Mouse (Mus musculus) splenic B cell, adult 2 months (primary cell): ENCODE measurements around the gene Angptl4.

ENCODE experiments used
- DNase-seq: peaks from one replicate; pipeline ENCODE4 v3.0.0-alpha.2; 2011; ENCODE audit warnings: low read depth, low spot score
- H3K27me3 ChIP-seq: 2 replicates; pipeline ENCODE4 v1.6.1; 2012; ENCODE audit warnings: mild to moderate bottlenecking, low read length, moderate library complexity, mixed read lengths; ENCODE audit not compliant: control insufficient read depth, poor library complexity, insufficient read depth, severe bottlenecking
- H3K36me3 ChIP-seq: 2 replicates; pipeline ENCODE4 v1.6.1; 2012; ENCODE audit warnings: mild to moderate bottlenecking, low read length, moderate library complexity, mixed read lengths; ENCODE audit not compliant: control insufficient read depth, poor library complexity, insufficient read depth, severe bottlenecking

The Angptl4 gene

DNA sequence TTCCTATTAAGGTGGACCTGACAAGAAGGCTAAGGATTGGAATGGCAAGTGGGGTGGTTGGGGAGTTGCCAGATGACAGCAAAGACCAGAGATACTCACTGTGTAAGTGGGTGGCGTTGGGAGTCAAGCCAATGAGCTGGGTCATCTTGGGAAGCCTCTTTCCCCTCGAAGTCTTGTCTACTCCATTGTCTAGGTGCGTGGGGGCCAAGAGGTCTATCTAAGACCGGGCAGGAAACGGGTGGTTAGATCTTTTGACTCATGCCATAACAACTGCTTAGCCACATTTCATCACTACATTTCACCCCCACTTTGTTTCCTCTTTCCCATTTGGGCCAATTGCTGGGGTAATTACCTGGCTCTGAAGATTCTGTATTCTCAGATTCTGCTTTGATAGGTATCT lies 1.2 kb downstream of the Angptl4 start:
- peak; percentile 37 for DNase-seq
- no peaks in the 10 kb centered on the region for H3K27me3 ChIP-seq
- H3K36me3 ChIP-seq = no peaks in the 10 kb centered on the region

DNA sequence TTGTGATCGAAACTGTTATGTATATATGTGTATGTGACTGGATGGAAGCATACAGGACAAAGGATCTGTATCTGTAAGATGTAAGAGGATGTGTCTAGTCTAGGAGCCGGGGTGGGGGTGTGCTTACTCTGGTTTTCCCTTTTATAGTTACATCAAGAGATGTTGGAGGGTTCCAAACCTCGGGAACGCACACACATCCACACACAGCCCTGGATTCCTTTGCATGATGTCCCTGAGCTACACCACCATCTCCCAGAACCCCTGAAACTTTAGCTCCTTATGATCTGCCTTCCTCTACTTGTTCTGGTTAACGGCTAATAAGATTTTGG lies 1.7 kb downstream of the Angptl4 start:
- no peaks in the 10 kb centered on the region for H3K36me3 ChIP-seq
- no peak for DNase-seq
- no peaks in the 10 kb centered on the region for H3K27me3 ChIP-seq

DNA sequence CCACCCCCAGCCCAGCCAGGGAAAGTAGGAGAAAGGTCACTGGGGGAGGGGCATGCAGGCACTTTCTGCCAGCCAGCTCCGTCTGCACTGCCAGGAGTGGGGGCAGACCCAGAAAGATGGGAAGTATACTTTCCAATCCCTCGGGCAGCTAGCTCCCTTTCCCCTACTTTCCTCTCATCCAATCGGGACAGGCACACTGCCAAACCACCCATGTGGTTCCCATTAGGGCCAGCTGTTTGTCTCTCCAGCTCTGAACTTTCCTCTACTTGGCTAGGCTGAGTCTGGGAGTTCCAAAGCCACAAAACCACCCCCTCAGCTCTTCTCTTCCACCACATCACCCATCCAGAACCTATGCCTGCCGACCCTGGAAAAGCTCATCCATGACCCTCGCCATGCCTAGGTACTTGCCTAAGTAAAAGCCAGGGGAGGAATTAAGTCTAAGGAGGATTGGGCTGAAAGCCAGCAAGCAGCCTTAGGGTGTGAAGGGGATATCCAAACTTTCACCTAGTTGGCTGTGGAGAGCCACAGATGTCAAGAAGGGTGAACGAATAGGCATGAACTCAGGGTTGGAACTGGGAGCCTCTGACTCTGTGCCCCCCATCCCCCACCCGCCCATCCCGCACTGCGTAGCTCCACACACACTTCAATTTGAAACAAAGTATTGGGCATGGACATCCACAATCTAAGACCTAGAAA lies 2.2 kb downstream of the Angptl4 start:
- H3K27me3 ChIP-seq = no peaks in the 10 kb centered on the region
- no peak for DNase-seq
- H3K36me3 ChIP-seq = no peaks in the 10 kb centered on the region

DNA sequence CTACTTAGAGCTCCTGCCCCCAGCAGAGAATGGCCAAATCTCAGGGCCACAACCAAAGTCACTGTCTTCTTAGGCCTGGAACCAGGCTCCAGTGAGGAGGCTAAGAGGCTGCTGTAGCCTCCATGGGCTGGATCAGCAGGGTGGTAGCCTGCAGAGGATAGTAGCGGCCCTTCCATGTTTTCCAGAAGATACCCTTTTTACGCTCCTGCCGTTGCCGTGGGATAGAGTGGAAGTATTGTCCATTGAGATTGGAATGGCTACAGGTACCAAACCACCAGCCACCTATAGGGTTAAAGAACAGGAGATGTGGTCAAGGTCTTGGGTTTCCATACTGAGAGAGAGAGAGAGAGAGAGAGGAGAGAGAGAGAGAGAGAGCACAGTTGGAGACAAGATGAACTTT lies 6.3 kb downstream of the Angptl4 start:
- Histone ChIP-seq H3K27me3 (no peaks in the 10 kb centered on the region), H3K36me3 (no peaks in the 10 kb centered on the region)
- no peak for DNase-seq

DNA sequence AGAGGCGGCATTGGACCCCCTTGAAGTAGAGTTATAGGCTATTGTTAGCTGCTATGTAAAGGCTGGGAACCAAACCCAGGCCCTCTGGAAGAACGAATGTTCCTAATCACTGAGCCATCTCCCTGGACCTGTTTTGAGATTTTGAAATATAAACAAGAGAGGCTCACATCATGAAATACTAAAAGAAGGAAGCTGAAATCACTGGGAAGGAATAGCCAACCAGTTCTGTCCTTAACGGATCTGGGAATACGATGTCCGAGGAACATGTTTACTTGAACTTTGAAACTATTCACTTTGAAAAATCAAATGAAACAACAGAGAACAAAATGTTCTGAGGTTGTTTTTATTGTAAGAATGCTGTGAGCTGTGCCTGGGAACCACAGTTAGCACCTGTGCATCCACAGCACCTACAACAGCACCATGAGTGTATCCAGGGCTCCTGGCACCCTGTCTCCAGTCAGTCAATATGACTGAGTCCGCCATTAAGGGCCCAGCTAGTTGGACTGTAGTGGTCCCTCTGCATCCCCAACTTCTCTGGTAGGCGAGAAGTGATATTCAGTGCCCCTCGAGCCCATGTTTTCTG lies 7.0 kb downstream of the Angptl4 start:
- Histone ChIP-seq H3K36me3 (no peaks in the 10 kb centered on the region), H3K27me3 (no peaks in the 10 kb centered on the region)
- DNase-seq = no peak

GRCm38 (mm10) chr17:33773871-33774572 lies 7.6 kb downstream of the Angptl4 start:
- Histone ChIP-seq H3K27me3 (no peaks in the 10 kb centered on the region), H3K36me3 (no peaks in the 10 kb centered on the region)
- DNase-seq = no peak

- no peak for DNase-seq
- H3K36me3 ChIP-seq = no peaks in the 10 kb centered on the region
- H3K27me3 ChIP-seq = no peaks in the 10 kb centered on the region
These were observed 8.2 kb downstream of the Angptl4 start for GRCm38 (mm10) chr17:33773426-33773825.

DNA sequence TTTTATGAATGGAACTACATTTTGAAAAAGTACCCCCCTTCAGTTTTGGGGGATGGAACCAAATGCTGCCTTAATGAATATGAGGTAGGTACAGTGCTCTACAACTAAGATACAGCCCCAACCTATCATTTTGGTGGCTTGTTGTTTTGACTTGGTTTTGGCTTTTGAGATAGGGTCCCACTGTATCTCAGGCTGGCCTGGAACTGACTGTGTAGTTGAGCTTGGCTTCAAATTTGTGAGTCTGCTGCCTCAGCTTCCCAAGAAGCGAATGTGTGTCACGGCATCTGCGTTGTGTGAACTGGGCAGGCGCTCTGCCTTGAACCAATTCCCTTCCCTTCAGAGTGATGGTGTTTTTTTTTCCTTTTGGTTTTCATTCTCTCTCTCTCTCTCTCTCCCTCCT lies 10.0 kb downstream of the Angptl4 start:
- no peak for DNase-seq
- Histone ChIP-seq H3K36me3 (no peaks in the 10 kb centered on the region), H3K27me3 (no peaks in the 10 kb centered on the region)

- no peak for DNase-seq
- no peaks in the 10 kb centered on the region for H3K36me3 ChIP-seq
These were observed 15.2 kb downstream of the Angptl4 start for GRCm38 (mm10) chr17:33766389-33766788.

DNA sequence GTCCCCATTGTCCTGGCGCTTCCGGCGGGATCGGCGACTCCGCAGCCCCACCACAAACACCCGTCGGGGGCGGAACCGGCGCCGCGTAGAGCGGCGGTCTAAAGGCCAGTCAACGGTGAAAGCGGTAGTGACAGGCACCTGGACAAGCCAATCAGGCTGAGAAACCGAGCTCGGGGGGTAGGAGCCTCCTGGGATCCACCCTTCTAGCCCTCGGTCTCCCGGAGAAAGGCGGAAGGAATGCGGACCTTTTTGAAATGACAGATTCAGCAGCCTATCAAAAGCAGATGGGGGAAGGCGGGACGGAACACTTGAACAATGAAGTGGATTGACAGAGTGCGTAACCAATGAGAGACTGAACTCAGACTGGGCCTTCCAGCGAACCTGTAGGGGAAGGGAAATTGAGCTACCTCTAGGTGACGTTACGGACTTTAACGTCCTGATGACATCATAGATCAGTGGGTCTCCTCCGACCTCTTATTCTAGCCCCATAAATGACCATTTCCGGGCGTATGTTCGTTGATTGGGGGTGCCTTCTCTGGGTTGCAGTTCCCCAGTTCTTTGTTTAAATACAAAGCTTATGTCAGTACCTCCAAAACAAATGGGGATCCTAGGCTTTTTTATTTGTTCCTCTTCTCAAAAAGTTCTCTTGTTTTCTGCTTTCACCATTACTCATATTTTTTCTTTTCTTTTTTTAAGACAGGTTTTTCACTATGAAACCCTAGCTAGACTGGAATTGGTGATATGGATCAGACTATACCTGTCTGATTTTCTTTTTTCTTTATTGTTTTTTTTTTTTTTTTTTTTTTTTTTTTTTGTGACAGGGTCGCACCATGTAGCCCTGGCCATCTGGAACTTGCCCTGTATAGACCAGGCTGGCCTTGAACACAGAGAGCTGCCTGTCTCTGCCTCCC lies 21.1 kb downstream of the Angptl4 start, which contains the start of gene Rab11b:
TSS of gene Rab11b (minus strand) at position 276 of the 911 bp plus-strand sequence.
- Histone ChIP-seq H3K36me3 (no peaks in the 10 kb centered on the region), H3K27me3 (no peaks in the 10 kb centered on the region)
- peak; percentile 100 for DNase-seq

More at GRCm38 (mm10) chr17:33766389-33766788, 15.2 kb downstream of the Angptl4 start:
- no peaks in the 10 kb centered on the region for H3K27me3 ChIP-seq

DNA sequence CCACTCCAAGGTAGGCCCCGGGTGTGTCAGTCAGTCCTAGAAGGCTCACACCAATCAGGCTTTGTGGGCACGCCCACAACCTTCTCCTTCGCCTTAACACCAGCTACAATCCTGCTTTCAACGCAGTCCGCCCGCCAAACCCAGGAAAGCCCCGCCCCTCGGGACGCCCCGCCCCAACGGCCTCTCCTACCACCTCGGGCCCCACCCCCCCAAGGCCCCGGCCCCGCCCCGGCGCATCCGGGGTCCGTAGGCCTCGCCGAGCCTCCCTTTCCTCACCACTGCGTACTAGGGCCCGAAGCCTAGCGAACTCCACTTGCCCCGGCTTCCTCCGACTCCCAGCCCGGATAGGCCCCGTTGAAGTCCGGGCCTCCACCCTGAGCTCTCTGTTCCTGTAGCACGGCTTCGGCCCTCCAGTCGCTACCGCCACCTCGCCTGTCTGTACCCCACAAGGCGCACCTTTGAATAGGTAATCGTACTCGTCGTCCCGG lies 21.8 kb downstream of the Angptl4 start:
- H3K27me3 ChIP-seq = no peaks in the 10 kb centered on the region
- no peaks in the 10 kb centered on the region for H3K36me3 ChIP-seq
- DNase-seq = peak; percentile 81

DNA sequence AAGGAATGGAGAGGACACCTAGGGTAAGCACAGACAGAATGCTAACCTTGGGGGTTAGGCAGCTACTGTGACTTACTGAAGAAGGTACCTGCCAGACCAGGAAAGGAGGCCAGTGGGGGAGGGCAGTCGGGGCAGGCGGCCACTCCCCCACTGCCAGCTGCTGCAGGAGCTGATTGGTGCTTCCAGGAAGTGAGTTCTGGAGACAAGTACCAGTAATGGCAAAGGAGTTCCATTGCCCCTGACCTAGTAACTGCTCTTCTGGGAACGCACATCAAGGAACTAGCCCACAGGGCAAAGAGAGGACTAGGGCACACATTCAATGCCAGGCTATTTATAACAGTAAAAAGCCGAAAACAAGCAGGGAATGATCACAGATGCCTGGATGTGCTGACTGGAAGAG lies 24.4 kb downstream of the Angptl4 start:
- Histone ChIP-seq H3K27me3 (no peaks in the 10 kb centered on the region), H3K36me3 (no peaks in the 10 kb centered on the region; the same call in 1 of the 2 replicates)
- no peak for DNase-seq

GRCm38 (mm10) chr17:33756108-33756790 lies 25.4 kb downstream of the Angptl4 start:
- no peak for DNase-seq
- H3K36me3 ChIP-seq = no peaks in the 10 kb centered on the region; the same call in 1 of the 2 replicates
- no peaks in the 10 kb centered on the region for H3K27me3 ChIP-seq
